Mouse (Mus musculus) left cerebral cortex, adult 2 months (tissue): ENCODE results near the gene Amacr. TPM values are rescaled to one million over a fixed set of nuclear protein-coding genes. Genes with fewer than 3 reads are reported as not detected.
"Not testable (repeated sequence)": the region's sequence is repeated elsewhere in the genome, so short reads cannot be mapped to it uniquely, and the experiment has no call there.

ENCODE experiments used
- DNase-seq, 2 experiments: peaks; one replicate each; pipeline ENCODE4 v3.0.0; 2021 to 2022; ENCODE audit warnings: low spot score in 2 of 2, mixed read lengths in 1 of 2; ENCODE audit errors: extremely low spot score in 1 of 2
- H3K27ac ChIP-seq: fragments of 200-600 bp; 2 replicates; pipeline ENCODE4 v1.8.1; 2022
- H3K4me3 ChIP-seq: fragments of 200-600 bp; 2 replicates; pipeline ENCODE4 v1.8.1; 2022
- CTCF ChIP-seq: fragments of 200-600 bp; IDR thresholded peaks from 2 replicates; pipeline ENCODE4 v1.8.1; 2022; ENCODE audit warnings: antibody characterized with exemption, mild to moderate bottlenecking, moderate library complexity
- intact Hi-C: fragments of 180-260 bp; cut with DNase I; formaldehyde crosslinking; loops from one replicate; pipeline ENCODE4 v1.15.1; 2025
- total RNA-seq, 2 experiments: library from RNA; stranded (reverse); gene quantifications; 2 replicates each; pipeline ENCODE4 v1.2.3; 2021

Gene Amacr
- total RNA-seq, 2 experiments from 2014 or later: 11.2 to 11.9 TPM

GRCm38 (mm10) chr15:10959277-10960026 lies 22.1 kb upstream of the Amacr start:
- DNase-seq: no peak
- no peak for TF ChIP-seq CTCF
- intact Hi-C loops: no loop called here
- H3K27ac ChIP-seq: no peak overlapping the region
- H3K4me3 ChIP-seq: no peak overlapping the region

- no peak for TF ChIP-seq CTCF
- DNase-seq: no peak
- intact Hi-C loops: no loop called here
- Histone ChIP-seq H3K27ac (no peak overlapping the region), H3K4me3 (no peak overlapping the region)
Measured at GRCm38 (mm10) chr15:10960267-10960666, 21.3 kb upstream of the Amacr start.

DNA sequence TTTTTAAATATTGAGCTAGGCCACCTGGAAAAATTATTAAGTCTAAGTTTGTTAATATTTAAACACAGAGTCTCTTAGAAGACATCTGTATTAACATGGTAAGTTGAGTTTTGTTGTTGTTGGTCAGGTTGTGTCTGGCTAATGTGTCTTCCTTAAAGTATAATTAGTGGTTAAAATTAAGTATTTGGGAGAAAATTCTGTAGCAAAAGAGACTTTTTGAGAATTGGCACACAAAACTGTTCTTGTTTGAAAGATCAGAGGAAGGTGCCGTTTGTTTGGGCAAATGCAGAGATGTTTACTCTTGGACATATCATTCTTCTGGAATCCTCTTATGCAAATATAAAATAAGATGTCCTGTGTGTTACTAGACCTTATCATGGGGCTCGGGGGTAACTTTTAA lies 19.0 kb upstream of the Amacr start:
- TF ChIP-seq CTCF: no peak
- intact Hi-C loops: no loop called here
- H3K4me3 ChIP-seq: no peak overlapping the region
- H3K27ac ChIP-seq: no peak overlapping the region
- DNase-seq: no peak

DNA sequence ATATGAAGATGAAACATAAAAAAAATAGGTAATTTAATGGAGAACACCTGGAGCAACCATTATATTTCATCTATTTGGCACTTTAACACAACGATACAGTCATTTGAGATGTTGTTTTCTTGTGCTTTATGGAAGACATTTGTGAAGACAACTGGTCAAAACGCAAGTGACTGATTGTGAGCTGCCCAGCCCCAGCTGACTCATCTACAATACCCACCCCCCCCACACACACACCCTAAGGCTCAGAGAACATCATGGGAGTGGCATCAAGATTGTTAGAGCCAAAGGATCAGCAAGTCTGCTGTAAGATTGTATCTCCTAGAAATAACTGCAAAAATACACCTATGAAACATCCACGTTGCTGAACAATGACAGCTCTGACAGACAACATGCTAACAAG lies 12.1 kb upstream of the Amacr start:
- H3K4me3 ChIP-seq: no peak overlapping the region
- no peak overlapping the region for H3K27ac ChIP-seq
- DNase-seq: no peak
- intact Hi-C loops: no loop called here
- TF ChIP-seq CTCF: no peak

- no peak for TF ChIP-seq CTCF
- Histone ChIP-seq H3K4me3 (no peak overlapping the region), H3K27ac (no peak overlapping the region)
- DNase-seq: no peak
- intact Hi-C loops: no loop called here
Measured at GRCm38 (mm10) chr15:10970777-10971176, 10.8 kb upstream of the Amacr start.

DNA sequence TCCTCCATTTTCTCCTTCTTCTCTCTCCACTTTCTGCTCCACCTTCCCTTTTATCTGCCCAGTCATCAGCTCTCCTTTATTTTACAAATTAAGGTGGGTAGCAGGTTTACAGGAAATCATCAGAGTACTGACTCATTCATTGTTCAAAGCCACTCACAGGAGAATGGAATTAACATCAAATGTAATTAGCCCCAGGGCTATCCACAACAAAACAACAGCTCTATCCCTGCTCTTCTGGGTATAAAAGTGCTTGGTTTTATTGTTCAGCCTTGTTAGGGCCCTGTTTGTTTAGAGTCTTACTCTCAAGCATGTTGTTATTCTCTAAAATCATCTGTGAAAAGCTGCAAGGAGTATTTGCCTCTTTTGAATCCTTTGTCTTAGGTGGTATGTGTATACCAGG lies 4.4 kb upstream of the Amacr start:
- TF ChIP-seq CTCF: no peak
- intact Hi-C loops: no loop called here

DNA sequence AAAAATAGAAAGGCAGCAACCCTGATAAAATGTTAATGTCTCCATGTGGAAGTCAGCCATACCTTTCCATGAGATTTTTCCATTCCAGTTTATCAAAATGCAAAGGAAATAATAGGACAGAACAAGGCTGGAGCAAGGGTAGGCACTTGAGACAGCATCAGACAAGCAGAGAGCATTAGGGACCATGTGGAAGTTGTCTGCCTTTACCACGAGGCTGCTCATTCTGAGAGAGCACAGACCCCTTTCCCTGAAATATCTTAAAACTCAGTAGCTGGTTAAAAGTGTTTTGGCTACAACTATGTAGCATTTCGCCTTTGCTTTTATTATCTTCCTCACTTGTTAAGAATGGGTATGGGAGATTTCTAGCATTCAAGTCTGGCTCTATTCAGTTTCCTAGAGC lies 844 bp upstream of the Amacr start:
- no peak for TF ChIP-seq CTCF
- DNase-seq: no peak
- intact Hi-C loops: loop anchor here (2.0 to 5.0 kb wide), 3 partner anchors 60 to 493 kb away; partner anchors contain the start of genes Brix1 and Rad1
- Histone ChIP-seq H3K27ac (peak overlapping the region; percentile 99; the same call in 1 of the 2 replicates), H3K4me3 (peak overlapping the region; percentile 77; the same call in 1 of the 2 replicates)

More for the DNA sequence above, 4.4 kb upstream of the Amacr start:
- Histone ChIP-seq H3K4me3 (no peak overlapping the region), H3K27ac (no peak overlapping the region)
- DNase-seq: no peak

GRCm38 (mm10) chr15:10982064-10982435 lies 494 bp downstream of the Amacr start:
- H3K4me3 ChIP-seq: peak overlapping the region; percentile 77
- no peak for DNase-seq
- H3K27ac ChIP-seq: peak overlapping the region; percentile 99
- no peak for TF ChIP-seq CTCF
- intact Hi-C loops: loop anchor here (5.0 kb wide), 2 partner anchors 480 to 495 kb away; partner anchors contain the start of genes Brix1 and Rad1

DNA sequence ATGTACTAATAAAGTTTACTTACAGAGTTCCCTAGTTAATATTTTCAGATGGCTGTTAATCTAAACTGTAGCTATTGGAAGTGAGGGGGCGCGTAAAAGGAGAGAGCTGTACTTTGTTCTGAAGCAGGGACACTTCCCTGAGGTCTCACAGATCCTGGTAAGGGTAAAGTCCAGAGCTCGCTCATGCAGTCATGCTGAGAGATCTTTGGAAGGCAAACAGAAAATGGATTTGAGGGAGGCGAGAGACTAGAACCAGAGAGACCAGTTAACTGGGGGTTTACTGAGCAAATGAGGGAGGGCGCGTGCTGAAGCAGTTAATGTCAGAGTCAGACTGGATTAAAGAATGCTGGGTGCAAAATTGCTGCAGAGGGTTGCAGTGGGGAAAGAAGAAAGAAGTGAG lies 4.2 kb downstream of the Amacr start:
- Histone ChIP-seq H3K27ac (no peak overlapping the region), H3K4me3 (no peak overlapping the region)
- no peak for TF ChIP-seq CTCF
- intact Hi-C loops: no loop called here
- no peak for DNase-seq

- H3K4me3 ChIP-seq, H3K27ac ChIP-seq, DNase-seq, intact Hi-C loops: not testable (repeated sequence)
Measured at GRCm38 (mm10) chr15:10986477-10986876, 4.9 kb downstream of the Amacr start.

DNA sequence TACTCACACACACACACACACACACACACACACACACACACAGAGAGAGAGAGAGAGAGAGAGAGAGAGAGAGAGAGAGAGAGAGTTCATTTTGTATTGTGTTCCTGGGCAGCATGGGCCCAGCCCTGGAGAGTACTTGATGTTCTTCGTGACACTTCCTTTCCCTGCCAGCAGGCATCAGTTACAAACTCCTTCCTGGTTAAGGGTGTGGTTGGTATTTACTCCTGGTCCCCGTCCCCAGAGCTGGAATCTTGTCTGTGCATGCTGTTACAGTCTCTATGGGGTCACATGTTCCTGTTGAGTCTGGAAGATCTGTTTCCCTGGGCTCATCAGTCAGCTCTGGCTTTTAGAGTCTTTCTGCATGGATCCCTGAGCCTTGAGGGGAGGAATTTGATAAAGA lies 8.9 kb downstream of the Amacr start:
- Histone ChIP-seq H3K27ac (no peak overlapping the region), H3K4me3 (no peak overlapping the region)
- TF ChIP-seq CTCF: no peak
- intact Hi-C loops: loop anchor here (2.0 kb wide), 1 partner anchor 70 kb away; no protein-coding TSS in a partner anchor
- no peak for DNase-seq

DNA sequence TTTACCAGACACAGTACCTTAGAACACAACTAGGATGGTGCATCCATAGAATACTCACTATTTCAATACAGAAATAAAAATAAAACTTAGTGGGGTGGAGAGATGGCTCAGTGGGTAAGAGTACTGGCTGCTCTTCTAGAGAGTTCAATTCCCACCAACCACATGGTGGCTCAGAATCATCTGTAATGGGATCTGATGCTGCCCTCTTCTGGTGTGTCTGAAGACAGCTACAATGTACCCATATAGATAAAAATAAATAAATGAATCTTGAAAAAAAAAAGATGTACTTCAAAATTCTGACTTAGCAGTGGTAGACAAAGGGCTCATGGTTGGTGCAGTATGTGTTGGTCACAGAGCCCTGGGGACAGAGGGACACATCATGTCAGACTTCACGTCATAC lies 10.0 kb downstream of the Amacr start:
- peak; percentile 44 for TF ChIP-seq CTCF
- Histone ChIP-seq H3K27ac (no peak overlapping the region), H3K4me3 (no peak overlapping the region)
- intact Hi-C loops: loop anchor here (2.0 kb wide), 1 partner anchor 71 kb away; no protein-coding TSS in a partner anchor
- no peak for DNase-seq

DNA sequence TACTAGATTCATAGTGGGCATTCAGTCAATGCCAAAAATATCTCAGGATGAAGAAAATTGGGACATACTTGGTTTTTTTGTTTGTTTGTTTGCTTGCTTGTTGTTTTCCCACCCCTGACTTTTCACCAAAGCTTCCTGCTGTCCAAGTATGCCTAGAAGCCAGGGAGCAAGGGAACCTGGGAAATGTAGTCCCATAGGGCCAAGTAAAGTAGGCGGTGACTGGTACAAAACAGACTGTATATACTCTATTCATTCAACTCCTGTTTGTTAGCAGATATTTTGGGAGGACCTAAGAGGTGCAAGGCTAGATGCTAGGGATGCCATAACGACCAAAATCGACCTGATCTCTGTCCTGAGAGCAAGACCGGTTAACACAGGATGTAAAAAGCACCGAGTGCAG lies 18.3 kb downstream of the Amacr start:
- TF ChIP-seq CTCF: no peak
- Histone ChIP-seq H3K4me3 (no peak overlapping the region; the same call in 1 of the 2 replicates), H3K27ac (no peak overlapping the region)
- no peak for DNase-seq
- intact Hi-C loops: no loop called here
